20 mouse cellular contexts compared by ENCODE assay signal in the genomic region with DNA sequence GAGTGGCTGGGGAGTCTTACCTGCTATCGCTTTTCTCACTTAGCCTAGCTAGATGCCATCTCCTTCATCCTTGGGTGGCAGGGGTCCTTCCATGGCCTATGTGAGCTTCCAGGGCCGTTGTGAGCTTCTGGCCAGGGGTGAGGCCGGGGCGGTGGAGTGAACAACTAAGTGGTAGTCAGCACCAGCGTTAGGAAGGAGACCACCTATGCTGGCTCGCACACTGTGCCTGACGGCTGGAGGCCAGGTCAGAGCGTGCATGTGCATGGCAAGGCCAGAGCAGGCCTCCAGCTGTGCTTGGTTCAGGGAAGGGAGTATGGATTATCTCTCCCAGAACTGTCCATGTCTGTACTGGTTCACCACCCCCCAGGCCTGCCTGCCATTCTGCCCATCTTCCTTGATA. TPM values are rescaled to one million over a fixed set of nuclear protein-coding genes. Genes with fewer than 3 reads are reported as not detected.
"Had no signal": no experiment of that assay in that cellular context is flagged by ENCODE, and none has a peak within 500 bp of the region (broad histone marks: within the 10 kb centered on the region; RNA-seq: fewer than 3 reads in every experiment).

No protein-coding gene starts in this region.

- H3K27ac ChIP-seq: liver, embryonic 14.5 days; macrophage; midbrain, embryonic 13.5 days; midbrain, embryonic 15.5 days; neural tube, embryonic 13.5 days; neural tube, embryonic 15.5 days had no signal

- ATAC-seq: midbrain, embryonic 13.5 days; midbrain, embryonic 15.5 days had no signal

- H3K9ac ChIP-seq: liver, embryonic 14.5 days; lung, embryonic 14.5 days; midbrain, embryonic 13.5 days; midbrain, embryonic 15.5 days; neural tube, embryonic 13.5 days; neural tube, embryonic 15.5 days had no signal

- H3K9me3 ChIP-seq: megakaryocyte, embryonic 14.5 days; midbrain, embryonic 13.5 days; midbrain, embryonic 15.5 days; neural tube, embryonic 13.5 days; neural tube, embryonic 15.5 days had no signal

- H3K36me3 ChIP-seq: midbrain, embryonic 13.5 days; midbrain, embryonic 15.5 days; neural tube, embryonic 13.5 days had no signal

- H3K4me1 ChIP-seq: midbrain, embryonic 13.5 days; midbrain, embryonic 15.5 days; neural tube, embryonic 13.5 days; neural tube, embryonic 15.5 days had no signal

- DNase-seq: lung, adult 18-20 months; lung, postnatal 14 days; lung, postnatal 36 days; right cerebral cortex, postnatal 14 days; thymus, adult 2 months; thymus, postnatal 25 days; thymus, postnatal 4 days had no signal

- H3K27me3 ChIP-seq: megakaryocyte, embryonic 14.5 days; midbrain, embryonic 13.5 days; midbrain, embryonic 15.5 days; neural tube, embryonic 13.5 days; neural tube, embryonic 15.5 days had no signal

- H3K4me2 ChIP-seq: lung, embryonic 14.5 days; midbrain, embryonic 13.5 days; midbrain, embryonic 15.5 days; neural tube, embryonic 13.5 days; neural tube, embryonic 15.5 days had no signal

- H3K4me3 ChIP-seq: midbrain, embryonic 13.5 days; midbrain, embryonic 15.5 days; neural tube, embryonic 13.5 days; neural tube, embryonic 15.5 days had no signal

RNA-seq across cellular contexts. Expression of a gene that starts 28.5 kb away (rescaled TPM):
- total RNA-seq: megakaryocyte progenitor cell, adult 5-6 weeks; midbrain, postnatal 0 days; monocyte, adult 5-6 weeks had no signal
- polyA plus RNA-seq: liver, embryonic 14.5 days; spleen, adult 2 months; urinary bladder, adult 2 months had no signal
